Comparison of ENCODE assay signal across 17 mouse cellular contexts in the genomic region with DNA sequence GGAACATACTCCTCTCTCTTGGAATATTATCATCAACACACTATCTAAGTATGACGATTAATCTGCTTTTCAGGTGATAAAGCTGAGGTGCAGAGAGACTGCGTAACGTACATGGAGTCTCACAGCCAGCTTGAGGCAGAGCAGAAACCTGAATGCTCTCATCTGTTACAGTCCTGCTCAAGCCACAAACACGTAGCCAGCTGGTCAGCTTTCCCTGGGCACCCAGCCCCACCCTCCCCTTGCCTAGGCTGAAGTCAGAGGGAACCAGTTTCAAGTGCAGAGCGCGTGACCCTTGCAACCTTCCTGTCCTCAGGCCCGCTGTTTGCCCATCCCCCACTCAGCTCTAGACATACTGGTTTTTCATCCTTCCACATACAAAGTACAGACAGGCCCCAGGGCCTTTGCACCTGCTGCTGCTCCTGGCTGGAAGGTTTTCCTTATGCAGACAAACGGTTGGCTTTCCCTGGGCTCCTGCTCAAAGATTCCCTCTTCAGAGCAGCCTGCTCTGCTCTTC.
DNase-seq lines count a peak whose midpoint lies in the region; ATAC-seq and TF ChIP-seq lines count a peak whose summit lies in the region.
"Had no signal": no experiment of that assay in that cellular context is flagged by ENCODE, and none has a peak within 500 bp of the region (broad histone marks: within the 10 kb centered on the region; RNA-seq: fewer than 3 reads in every experiment).

No protein-coding gene starts in this region.

- DNase-seq in lung, postnatal 0 days (ENCODE audit: low spot score) = no peak
- no peak for DNase-seq in lung, adult 2 months
- DNase-seq in R1 (ENCODE audit: low read depth, low spot score) = peak; percentile 39
- DNase-seq in kidney, adult 8-10 months = peak; percentile 56 to 66
- DNase-seq in layer of hippocampus, postnatal 25 days (ENCODE audit: extremely low spot score in 1 of 2, low spot score in 1 of 2) = no peak
- no peak for DNase-seq in gastrocnemius, postnatal 10 days
- DNase-seq: adrenal gland, postnatal 25 days; cerebellum, adult 2 months; gastrocnemius, postnatal 14 days; right cerebral cortex, adult 18-20 months; thymus, adult 18-20 months had no signal

- H3K9ac ChIP-seq in lung, postnatal 0 days (replicated peaks; ENCODE audit: low read depth) = no peak overlapping the region
- H3K9ac ChIP-seq: embryonic facial prominence, embryonic 13.5 days; limb, embryonic 13.5 days; liver, embryonic 15.5 days had no signal

- no peak for TF ChIP-seq CTCF in lung, postnatal 0 days (IDR thresholded peaks at IDR 0.05)
- no peak for TF ChIP-seq CTCF in lung, adult 2 months (IDR thresholded peaks at IDR 0.05; ENCODE audit: insufficient read depth, low read length)

- TF ChIP-seq EP300 in lung, postnatal 0 days (IDR thresholded peaks at IDR 0.05) = no peak

- no peaks in the 10 kb centered on the region for H3K9me3 ChIP-seq in lung, postnatal 0 days (ENCODE audit: low read length)
- H3K9me3 ChIP-seq: embryonic facial prominence, embryonic 13.5 days; liver, embryonic 15.5 days; megakaryocyte, embryonic 14.5 days had no signal

- no peak overlapping the region for H3K4me3 ChIP-seq in lung, postnatal 0 days (ENCODE audit: low read depth, low read length)
- no peak overlapping the region for H3K4me3 ChIP-seq in lung, adult 2 months (replicated peaks; ENCODE audit: extremely low read depth, low read depth, low read length)
- H3K4me3 ChIP-seq: embryonic facial prominence, embryonic 13.5 days; limb, embryonic 13.5 days; liver, embryonic 15.5 days; megakaryocyte, embryonic 14.5 days had no signal

- H3K4me2 ChIP-seq in lung, postnatal 0 days (replicated peaks; ENCODE audit: low read depth, low read length) = no peak overlapping the region
- H3K4me2 ChIP-seq: embryonic facial prominence, embryonic 13.5 days; limb, embryonic 13.5 days; liver, embryonic 15.5 days had no signal

- 63% methylated on average over 8 of the region's 8 CpGs for WGBS in lung, postnatal 0 days
- WGBS in lung, adult 2 months = 69% methylated on average over 8 of the region's 8 CpGs

- TF ChIP-seq POLR2A in lung, adult 2 months (IDR thresholded peaks at IDR 0.05; ENCODE audit: borderline replicate concordance, extremely low read depth, low read depth, low read length) = no peak

- H3K27ac ChIP-seq in lung, postnatal 0 days (ENCODE audit: low read length) = no peak overlapping the region
- H3K27ac ChIP-seq: embryonic facial prominence, embryonic 13.5 days; limb, embryonic 13.5 days; liver, embryonic 15.5 days had no signal

- ATAC-seq in lung, postnatal 0 days = peak; percentile 17; the same call in 1 of the 2 replicates
- ATAC-seq in megakaryocyte, adult 5-6 weeks (ENCODE audit: poor library complexity, severe bottlenecking) = peak; percentile 27; the same call in 1 of the 2 replicates
- ATAC-seq: forebrain, embryonic 16.5 days had no signal

- no peaks in the 10 kb centered on the region for H3K27me3 ChIP-seq in lung, postnatal 0 days (replicated peaks; ENCODE audit: insufficient read depth, low read length)
- H3K27me3 ChIP-seq: embryonic facial prominence, embryonic 13.5 days; limb, embryonic 13.5 days; liver, embryonic 15.5 days had no signal

- H3K36me3 ChIP-seq in lung, postnatal 0 days (ENCODE audit: insufficient read depth, low read length) = no peaks in the 10 kb centered on the region
- H3K36me3 ChIP-seq: embryonic facial prominence, embryonic 13.5 days; limb, embryonic 13.5 days; liver, embryonic 15.5 days had no signal

- no peaks in the 10 kb centered on the region for H3K4me1 ChIP-seq in lung, postnatal 0 days (ENCODE audit: insufficient read depth, low read depth, low read length)
- H3K4me1 ChIP-seq in lung, adult 2 months (ENCODE audit: control insufficient read depth, insufficient read depth, low read length) = no peaks in the 10 kb centered on the region
- H3K4me1 ChIP-seq: limb, embryonic 13.5 days had no signal

Comparison
In these comparisons a context has a peak if more than half of its experiments do, and no peak if none do; other contexts are left out.
1. DNase-seq: peak in R1 (single experiment) and kidney, adult 8-10 months (2 of 2); none in lung, postnatal 0 days (single experiment), lung, adult 2 months (single experiment), layer of hippocampus, postnatal 25 days (0 of 2) and gastrocnemius, postnatal 10 days (single experiment).